Mouse (Mus musculus) spleen, postnatal 4 days (tissue): ENCODE measurements around the gene Gps2.

Source experiments
- DNase-seq, 2 experiments: peaks; one replicate each; pipeline ENCODE4 v3.0.0; 2022; ENCODE audit warnings: low spot score in 2 of 2

Gene Gps2

DNA sequence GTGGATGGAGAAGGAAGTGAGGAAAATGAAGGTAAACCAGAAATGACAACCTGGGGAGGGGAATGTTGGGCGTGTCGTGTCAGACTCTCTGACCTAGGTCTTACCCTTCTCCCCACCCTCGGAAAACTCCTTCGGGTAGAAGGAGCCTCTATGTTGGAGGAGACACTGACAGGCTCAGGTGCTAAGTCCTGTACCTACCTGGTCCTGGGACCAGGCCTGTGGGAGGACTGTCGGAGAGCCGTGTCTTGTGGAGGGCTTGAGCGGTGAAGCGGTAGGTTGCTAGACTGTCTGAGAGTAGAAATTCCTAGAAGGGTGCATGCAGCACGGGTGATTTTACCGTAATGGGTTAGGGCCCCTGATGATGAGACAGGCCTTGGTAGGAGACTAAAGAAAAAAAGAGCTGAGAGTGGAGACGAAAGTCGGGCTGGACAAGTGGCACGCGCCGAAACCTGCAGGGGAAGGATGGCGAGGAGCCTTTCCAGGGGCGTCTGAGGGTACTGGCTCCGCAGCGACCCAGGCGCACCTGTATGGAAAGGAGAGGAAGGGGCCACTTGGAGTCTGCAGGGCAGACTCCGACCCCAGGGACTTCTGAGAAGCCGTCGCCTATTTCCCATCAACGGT is 51.1 kb downstream of the Gps2 start, which contains the start of gene Cldn7:
Cldn7 (plus strand) TSS at position 130 of the 621 bp plus-strand sequence.
- DNase-seq, result no peak

DNA sequence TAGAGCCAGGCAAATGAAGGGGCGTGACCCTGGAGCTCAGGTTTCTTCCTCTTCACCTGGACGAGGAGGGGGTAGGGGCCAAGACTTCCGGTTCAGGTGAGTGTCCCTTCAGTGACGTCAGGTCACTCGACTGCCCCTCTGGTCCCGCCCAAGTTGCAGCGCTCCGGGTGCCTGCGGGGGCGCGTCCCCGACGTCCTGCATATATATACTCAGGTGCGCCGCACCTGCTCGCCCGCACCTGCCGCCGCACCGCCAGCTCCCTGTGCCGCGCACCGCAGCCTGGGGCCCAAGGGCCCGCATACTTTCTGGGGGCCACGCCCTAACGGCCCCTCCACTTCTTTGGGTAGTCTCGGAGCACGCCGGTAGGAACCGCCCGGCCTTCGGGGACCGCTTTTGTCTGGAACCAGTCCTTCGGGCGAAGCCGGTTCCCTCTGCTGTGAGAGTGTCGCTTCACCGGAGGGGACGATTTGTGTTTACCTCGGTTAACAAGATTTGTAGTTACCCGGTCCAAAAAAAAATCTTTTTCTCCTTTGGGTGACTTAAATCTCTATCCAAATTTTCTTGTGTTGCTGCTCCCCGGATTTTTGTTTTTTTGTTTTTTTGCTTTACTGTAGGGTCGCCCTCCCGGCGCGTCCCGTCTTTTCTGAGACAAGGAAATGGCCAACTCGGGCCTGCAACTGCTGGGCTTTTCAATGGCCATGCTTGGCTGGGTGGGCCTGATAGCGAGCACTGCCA is 51.8 kb downstream of the Gps2 start:
- no peak for DNase-seq
